ENCODE assay signal across 33 mouse cellular contexts in the genomic region with DNA sequence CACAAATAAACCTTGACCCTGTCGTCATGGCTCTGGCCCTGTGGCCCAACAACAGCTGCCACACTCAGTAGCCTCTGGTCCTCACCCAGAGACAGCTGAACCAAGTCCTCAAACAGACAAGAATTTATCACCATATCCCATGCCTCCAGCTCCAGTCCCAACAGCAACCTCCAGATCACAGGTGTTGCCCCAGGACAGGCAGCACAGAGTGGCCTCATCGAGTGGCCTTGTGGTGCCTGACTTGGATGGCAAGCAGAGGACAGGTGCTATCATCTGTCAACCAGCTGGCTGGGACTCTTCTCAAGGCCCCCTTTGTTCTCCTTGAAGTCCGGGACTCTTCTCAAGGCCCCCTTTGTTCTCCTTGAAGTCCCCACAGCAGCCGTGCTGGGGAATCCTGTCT. TPM values are rescaled to one million over a fixed set of nuclear protein-coding genes. Genes with fewer than 3 reads are reported as not detected.
A peak's percentile ranks its signal among the peaks of the same experiment; 100 is the strongest.
DNase-seq lines count a peak whose midpoint lies in the region; ATAC-seq lines count a peak whose summit lies in the region.
"Had no signal": no experiment of that assay in that cellular context is flagged by ENCODE, and none has a peak within 500 bp of the region (broad histone marks: within the 10 kb centered on the region; RNA-seq: fewer than 3 reads in every experiment).

No protein-coding gene starts in this region.

- DNase-seq in embryo, embryonic 10.5 days (ENCODE audit: low spot score), result peak; percentile 31
- DNase-seq in embryo, embryonic 10 days (ENCODE audit: low spot score), result no peak
- DNase-seq in gastrocnemius, postnatal 25 days, result peak; percentile 23
- DNase-seq in gastrocnemius, postnatal 4 days (ENCODE audit: low spot score in 2 of 2), result no peak
- peak; percentile 32 for DNase-seq in neural tube, embryonic 10.5 days (ENCODE audit: extremely low spot score, low spot score)
- DNase-seq in thymus, adult 18-20 months, result no peak
- DNase-seq in spleen, adult 18-20 months, result no peak
- DNase-seq: adrenal gland, postnatal 10 days; cerebellum, adult 9-10 months; gastrocnemius, postnatal 36 days; heart, postnatal 36 days; kidney, adult 11 months; kidney, postnatal 36 days; layer of hippocampus, postnatal 36 days; lung, embryonic 14.5 days; midbrain, embryonic 14.5 days; right cerebral cortex, adult 18-20 months had no signal

- no peak overlapping the region for H3K27ac ChIP-seq in neural tube, embryonic 15.5 days (replicated peaks)
- H3K27ac ChIP-seq: heart, embryonic 15.5 days; kidney, embryonic 15.5 days; limb, embryonic 12.5 days; liver, embryonic 14.5 days; stomach, postnatal 0 days had no signal

- WGBS in neural tube, embryonic 15.5 days, result 39% methylated on average over 4 of the region's 4 CpGs

- no peak overlapping the region for H3K9ac ChIP-seq in neural tube, embryonic 15.5 days (replicated peaks)
- H3K9ac ChIP-seq: heart, embryonic 15.5 days; kidney, embryonic 15.5 days; limb, embryonic 12.5 days; liver, embryonic 14.5 days; lung, embryonic 14.5 days had no signal

- H3K4me1 ChIP-seq in neural tube, embryonic 15.5 days, result peaks cover 13% of the 10 kb centered on the region; the same call in 1 of the 2 replicates
- H3K4me1 ChIP-seq: heart, embryonic 15.5 days had no signal

- no peak for ATAC-seq in neural tube, embryonic 15.5 days (ENCODE audit: low FRiP score)

- H3K27me3 ChIP-seq in neural tube, embryonic 15.5 days (replicated peaks), result no peaks in the 10 kb centered on the region
- H3K27me3 ChIP-seq: heart, embryonic 15.5 days; kidney, embryonic 15.5 days; limb, embryonic 12.5 days had no signal

- H3K9me3 ChIP-seq in neural tube, embryonic 15.5 days (replicated peaks), result no peaks in the 10 kb centered on the region
- H3K9me3 ChIP-seq: heart, embryonic 15.5 days had no signal

- no peak overlapping the region for H3K4me2 ChIP-seq in neural tube, embryonic 15.5 days
- H3K4me2 ChIP-seq: heart, embryonic 15.5 days; kidney, embryonic 15.5 days; limb, embryonic 12.5 days; lung, embryonic 14.5 days had no signal

- no peak overlapping the region for H3K4me3 ChIP-seq in neural tube, embryonic 15.5 days (replicated peaks)
- H3K4me3 ChIP-seq: heart, embryonic 15.5 days; kidney, embryonic 15.5 days; limb, embryonic 12.5 days had no signal

- peaks cover 10% of the 10 kb centered on the region for H3K36me3 ChIP-seq in neural tube, embryonic 15.5 days

RNA-seq across cellular contexts. Expression of a gene that starts 31.8 kb away (rescaled TPM):
- 10 to 100 TPM; 24.6 to 28.7 TPM for total RNA-seq in gastrocnemius, postnatal 25 days (2021)
- 100 to 1,000 TPM; 125 to 128 TPM for total RNA-seq in gastrocnemius, postnatal 4 days (2021)
- polyA plus RNA-seq in neural tube, embryonic 15.5 days (2015; fragmentation: Nextera tagmentation; extraction: Ambion mirVana), result 37.8 and 41.2 TPM in 2 replicates

RNA-seq across cellular contexts. Expression of a gene that starts 50.2 kb away (rescaled TPM):
- total RNA-seq in gastrocnemius, postnatal 25 days (2021), result not detected
- not detected for total RNA-seq in gastrocnemius, postnatal 4 days (2021)
- not detected in 2 replicates for polyA plus RNA-seq in neural tube, embryonic 15.5 days (2015; fragmentation: Nextera tagmentation; extraction: Ambion mirVana)
- total RNA-seq: adrenal gland, postnatal 10 days; gastrocnemius, postnatal 36 days; heart, postnatal 36 days; layer of hippocampus, adult 8-10 months; layer of hippocampus, postnatal 36 days; left cerebral cortex, postnatal 10 days; megakaryocyte, adult 5-6 weeks had no signal
- polyA plus RNA-seq: brain, embryonic 14.5 days; cortical plate, adult 2 months; forebrain, embryonic 11.5 days; frontal cortex, adult 2 months; heart, embryonic 15.5 days; kidney, embryonic 15.5 days; limb, embryonic 12.5 days; liver, embryonic 14.5 days; lung, embryonic 14.5 days; midbrain, embryonic 14.5 days; neural tube, embryonic 14.5 days; small intestine, adult 2 months; stomach, postnatal 0 days; thymus, postnatal 0 days had no signal

RNA-seq across cellular contexts. Expression of a gene that starts 59.7 kb away (rescaled TPM):
- total RNA-seq in gastrocnemius, postnatal 25 days (2021), result 1 to 10 TPM in 1 of 2 experiments, under 1 TPM in 1; 0.61 to 1.1 TPM
- 1 to 10 TPM; 3.8 to 5.2 TPM for total RNA-seq in gastrocnemius, postnatal 4 days (2021)
- 2.1 and 9.5 TPM in 2 replicates for polyA plus RNA-seq in neural tube, embryonic 15.5 days (2015; fragmentation: Nextera tagmentation; extraction: Ambion mirVana)
- total RNA-seq: layer of hippocampus, postnatal 36 days had no signal
- polyA plus RNA-seq: neural tube, embryonic 14.5 days had no signal

Comparison
In these comparisons a context has a peak if more than half of its experiments do, and no peak if none do; other contexts are left out.
1. DNase-seq: peak in embryo, embryonic 10.5 days (single experiment), gastrocnemius, postnatal 25 days (single experiment) and neural tube, embryonic 10.5 days (single experiment); none in embryo, embryonic 10 days (single experiment), gastrocnemius, postnatal 4 days (0 of 2), thymus, adult 18-20 months (0 of 2) and spleen, adult 18-20 months (0 of 2).
2. RNA of a gene that starts 31.8 kb away (total RNA-seq): 125 to 128 TPM in gastrocnemius, postnatal 4 days; 24.6 to 28.7 TPM in gastrocnemius, postnatal 25 days; every median in the first group is over 4 times any median in the second.